Mouse (Mus musculus) cerebellum, adult 2 months (tissue): ENCODE results near the gene Als2cr12.

Experiments
- CTCF ChIP-seq: fragments of 200-500 bp; IDR thresholded peaks from 2 replicates; pipeline ENCODE4 v1.5.1; 2011; ENCODE audit warnings: low read depth, mild to moderate bottlenecking, control low read depth, low read length, moderate library complexity, borderline replicate concordance; ENCODE audit not compliant: insufficient read depth
- POLR2A ChIP-seq: fragments of 200-500 bp; IDR thresholded peaks from 2 replicates; pipeline ENCODE4 v1.6.1; 2011; ENCODE audit warnings: low read length, control low read depth, borderline replicate concordance; ENCODE audit not compliant: insufficient read depth

DNA sequence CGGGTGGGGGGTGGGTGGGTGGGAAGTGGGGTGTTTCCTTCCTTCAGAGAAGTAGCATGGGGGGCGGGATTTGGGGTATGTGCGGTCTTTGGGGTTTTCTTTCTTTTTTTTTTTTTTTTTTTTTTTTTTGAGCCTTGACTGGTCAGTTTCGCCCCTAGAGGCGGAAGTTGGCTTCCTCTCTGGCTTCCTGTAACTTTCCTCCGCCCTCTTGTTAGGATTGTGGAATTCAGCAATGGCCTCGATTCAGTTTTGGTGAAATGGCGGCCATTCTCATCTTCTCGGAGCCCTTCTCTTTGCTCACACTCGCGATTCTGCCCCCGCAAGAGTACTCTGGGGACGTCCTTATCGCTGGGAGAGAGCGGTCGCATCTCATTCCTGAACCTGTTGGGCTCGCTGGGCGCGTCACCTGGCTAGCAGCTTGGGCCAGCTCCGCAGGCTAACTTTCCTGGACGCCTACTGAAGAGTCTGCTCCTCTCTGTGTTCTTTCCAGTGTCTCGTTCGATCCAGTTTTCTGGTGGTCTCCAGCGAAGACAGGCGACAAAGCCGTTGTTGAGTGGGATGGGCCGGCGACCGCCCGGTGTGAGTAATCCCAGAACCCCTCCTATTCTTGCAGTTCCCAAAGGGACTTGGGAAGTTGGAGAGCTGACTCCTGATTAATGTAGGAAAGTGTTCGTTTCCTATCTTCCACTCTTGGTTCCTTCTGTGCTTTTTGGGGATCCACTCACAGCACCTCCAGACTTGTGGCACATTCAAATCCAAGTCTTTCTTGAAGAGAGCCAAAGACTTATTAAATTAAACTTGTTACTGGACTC, 17.5 kb upstream of the Als2cr12 start:
- TF ChIP-seq CTCF, result no peak
- no peak for TF ChIP-seq POLR2A
